Mouse (Mus musculus): ENCODE measurements around the gene Olfr458. TPM values are rescaled to one million over a fixed set of nuclear protein-coding genes. Genes with fewer than 3 reads are reported as not detected.

Gene Olfr458
- total RNA-seq, 2 experiments from 2014 or later, result not detected

Other genes with a start within 250 kb of the Olfr458 start
- not detected for gene Tas2r144, start 249.9 kb downstream of the Olfr458 start, total RNA-seq (2021)
- gene Gstk1, start 219.3 kb downstream of the Olfr458 start, total RNA-seq (2021), result 1 to 10 TPM; 8.6 to 8.9 TPM
- gene Tmem139, start 203.2 kb downstream of the Olfr458 start, total RNA-seq (2021), result not detected
- gene Casp2, start 200.2 kb downstream of the Olfr458 start, total RNA-seq (2021), result 10 to 100 TPM; 19.2 to 20.8 TPM
- 1 to 10 TPM; 2.7 to 3.7 TPM for gene Clcn1, start 178.5 kb downstream of the Olfr458 start, total RNA-seq (2021)
- 10 to 100 TPM; 76.4 to 77.5 TPM for gene Fam131b, start 140.6 kb downstream of the Olfr458 start, total RNA-seq (2021)
- gene Zyx, start 115.6 kb downstream of the Olfr458 start, total RNA-seq (2021), result 10 to 100 TPM; 59.4 to 60.1 TPM
- gene Epha1, start 91.9 kb downstream of the Olfr458 start, total RNA-seq (2021), result under 1 TPM; 0.57 to 0.71 TPM
- gene Tas2r143, start 65.0 kb downstream of the Olfr458 start, total RNA-seq (2021), result not detected
- under 1 TPM in 1 of 2 experiments, not detected in 1; 0.36 TPM for gene Tas2r135, start 59.8 kb downstream of the Olfr458 start, total RNA-seq (2021)
- not detected for gene Tas2r126, start 30.7 kb downstream of the Olfr458 start, total RNA-seq (2021)
- not detected for gene Olfr457, start 11.1 kb upstream of the Olfr458 start, total RNA-seq (2021)
- not detected for gene Olfr456, start 22.0 kb upstream of the Olfr458 start, total RNA-seq (2021)
- gene Olfr455, start 82.4 kb upstream of the Olfr458 start, total RNA-seq (2021), result not detected
- gene Tcaf3, start 132.5 kb upstream of the Olfr458 start, total RNA-seq (2021), result not detected
- 1 to 10 TPM; 1.0 to 1.1 TPM for gene Tcaf2, start 180.1 kb upstream of the Olfr458 start, total RNA-seq (2021)
- gene Tcaf1, start 244.9 kb upstream of the Olfr458 start, total RNA-seq (2021), result 100 to 1,000 TPM; 210 to 212 TPM

Data from layer of hippocampus, postnatal 14 days (tissue).